Mouse (Mus musculus): Measurements from ENCODE around the gene Cald1. TPM values are rescaled to one million over a fixed set of nuclear protein-coding genes. Genes with fewer than 3 reads are reported as not detected.

Cald1 gene
- polyA plus RNA-seq, 1 experiment from 2014 or later: 297 TPM

DNA sequence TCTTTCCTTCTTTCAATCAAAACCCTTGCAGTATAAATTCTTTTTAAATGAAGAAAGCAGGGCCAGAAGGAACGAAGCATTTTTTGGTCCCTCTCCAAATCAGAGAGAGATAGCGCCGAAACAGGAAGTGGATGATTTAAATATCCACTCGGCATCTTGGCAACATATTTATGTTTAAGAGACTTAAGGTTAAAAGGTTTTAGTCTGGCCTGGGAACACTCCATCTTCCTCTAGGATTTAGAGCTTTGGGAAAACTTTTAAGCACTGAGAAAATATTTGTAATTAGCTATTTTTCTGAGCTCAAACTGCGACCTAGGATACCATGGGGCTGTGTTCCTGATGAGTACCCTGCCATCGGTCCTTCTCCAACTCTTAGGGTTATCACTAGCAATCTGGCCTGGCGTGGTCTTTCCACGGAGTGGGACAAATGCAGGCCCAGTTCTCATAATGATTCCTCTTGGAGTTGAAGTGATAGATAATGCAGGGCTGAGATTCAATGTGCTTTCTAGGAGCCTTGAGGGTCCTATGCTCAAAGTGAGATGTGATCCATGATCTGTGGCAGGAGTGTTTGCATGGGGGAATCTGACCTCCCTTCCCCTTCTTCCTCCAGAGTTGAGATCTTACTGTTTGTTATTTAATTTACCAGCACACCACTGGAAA, 28.4 kb downstream of the Cald1 start:
- peak; percentile 87 for DNase-seq
- Histone ChIP-seq H3K9me3 (ENCODE audit: low read depth, low read length) (no peaks in the 10 kb centered on the region), H3K4me2 (peak overlapping the region; percentile 40), H3K4me3 (ENCODE audit: low read depth, low read length) (no peak overlapping the region), H3K27ac (ENCODE audit: low read depth) (peak overlapping the region; percentile 82), H3K4me1 (ENCODE audit: insufficient read depth) (peaks cover 11% of the 10 kb centered on the region), H3K36me3 (ENCODE audit: insufficient read depth) (no peaks in the 10 kb centered on the region), H3K9ac (no peak overlapping the region), H3K27me3 (ENCODE audit: insufficient read depth, low read length) (no peaks in the 10 kb centered on the region)
- 29% methylated on average over 8 of the region's 8 CpGs for WGBS
- ATAC-seq (ENCODE audit: insufficient read depth): peak; percentile 57; the same call in 1 of the 2 replicates
- TF ChIP-seq CTCF (IDR thresholded peaks at IDR 0.05; ENCODE audit: low read depth): no peak

DNA sequence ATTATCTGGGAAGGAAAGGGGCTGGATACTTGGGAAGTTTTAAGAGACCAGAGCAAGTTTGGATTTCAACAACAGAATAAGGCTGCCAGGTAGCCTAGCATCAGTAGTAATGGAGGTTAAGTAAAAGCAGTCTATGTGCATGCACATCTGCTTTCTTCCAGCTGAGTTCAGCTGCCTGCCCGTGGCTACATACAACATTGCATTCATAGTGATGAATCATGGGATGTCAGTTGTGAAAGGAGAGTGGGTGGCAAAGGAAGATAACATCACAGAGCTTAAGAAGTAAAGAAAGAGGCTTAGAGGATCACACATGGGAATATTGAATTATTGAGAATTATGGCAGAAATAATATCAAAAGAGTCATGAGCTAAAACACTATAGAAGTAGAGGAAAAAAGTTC, 29.8 kb downstream of the Cald1 start:
- H3K27ac ChIP-seq (ENCODE audit: low read depth): no peak overlapping the region
- H3K27me3 ChIP-seq (ENCODE audit: insufficient read depth, low read length): no peaks in the 10 kb centered on the region
- H3K36me3 ChIP-seq (ENCODE audit: insufficient read depth): no peaks in the 10 kb centered on the region
- DNase-seq (no peak), ATAC-seq (ENCODE audit: insufficient read depth) (no peak)
- TF ChIP-seq CTCF (IDR thresholded peaks at IDR 0.05; ENCODE audit: low read depth): no peak
- no peak overlapping the region for H3K9ac ChIP-seq
- peaks cover 7% of the 10 kb centered on the region for H3K4me1 ChIP-seq (ENCODE audit: insufficient read depth)
- H3K9me3 ChIP-seq (ENCODE audit: low read depth, low read length): no peaks in the 10 kb centered on the region
- no peak overlapping the region for H3K4me2 ChIP-seq
- no peak overlapping the region for H3K4me3 ChIP-seq (ENCODE audit: low read depth, low read length)
- WGBS: 32% methylated on average over 1 of the region's 1 CpGs

DNA sequence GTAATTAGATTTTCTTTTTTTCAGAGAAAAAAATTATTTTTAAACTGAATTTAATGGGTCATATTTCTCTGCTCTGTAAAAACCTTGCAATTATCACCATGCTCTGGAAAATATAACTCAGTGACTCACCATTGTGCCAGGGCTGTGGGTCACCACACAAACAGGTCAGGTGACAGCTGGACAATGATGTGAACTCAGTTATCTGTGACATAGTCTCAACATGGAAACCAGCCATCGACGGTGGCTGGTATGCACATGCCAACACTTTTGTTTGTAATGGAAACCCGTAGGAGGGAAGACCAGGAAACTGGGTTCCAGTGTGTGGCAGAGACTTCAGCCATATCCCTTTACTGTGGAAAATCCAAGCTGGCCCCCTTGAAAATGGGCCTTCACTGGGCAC, 35.5 kb downstream of the Cald1 start:
- DNase-seq (no peak), ATAC-seq (ENCODE audit: insufficient read depth) (no peak)
- H3K9me3 ChIP-seq (ENCODE audit: low read depth, low read length): no peaks in the 10 kb centered on the region
- H3K9ac ChIP-seq: no peak overlapping the region
- peaks cover 11% of the 10 kb centered on the region for H3K4me1 ChIP-seq (ENCODE audit: insufficient read depth)
- TF ChIP-seq CTCF (IDR thresholded peaks at IDR 0.05; ENCODE audit: low read depth): no peak
- WGBS: 42% methylated on average over 3 of the region's 3 CpGs
- no peaks in the 10 kb centered on the region for H3K36me3 ChIP-seq (ENCODE audit: insufficient read depth)
- H3K4me2 ChIP-seq: no peak overlapping the region
- no peak overlapping the region for H3K4me3 ChIP-seq (ENCODE audit: low read depth, low read length)
- H3K27me3 ChIP-seq (ENCODE audit: insufficient read depth, low read length): no peaks in the 10 kb centered on the region
- no peak overlapping the region for H3K27ac ChIP-seq (ENCODE audit: low read depth)

DNA sequence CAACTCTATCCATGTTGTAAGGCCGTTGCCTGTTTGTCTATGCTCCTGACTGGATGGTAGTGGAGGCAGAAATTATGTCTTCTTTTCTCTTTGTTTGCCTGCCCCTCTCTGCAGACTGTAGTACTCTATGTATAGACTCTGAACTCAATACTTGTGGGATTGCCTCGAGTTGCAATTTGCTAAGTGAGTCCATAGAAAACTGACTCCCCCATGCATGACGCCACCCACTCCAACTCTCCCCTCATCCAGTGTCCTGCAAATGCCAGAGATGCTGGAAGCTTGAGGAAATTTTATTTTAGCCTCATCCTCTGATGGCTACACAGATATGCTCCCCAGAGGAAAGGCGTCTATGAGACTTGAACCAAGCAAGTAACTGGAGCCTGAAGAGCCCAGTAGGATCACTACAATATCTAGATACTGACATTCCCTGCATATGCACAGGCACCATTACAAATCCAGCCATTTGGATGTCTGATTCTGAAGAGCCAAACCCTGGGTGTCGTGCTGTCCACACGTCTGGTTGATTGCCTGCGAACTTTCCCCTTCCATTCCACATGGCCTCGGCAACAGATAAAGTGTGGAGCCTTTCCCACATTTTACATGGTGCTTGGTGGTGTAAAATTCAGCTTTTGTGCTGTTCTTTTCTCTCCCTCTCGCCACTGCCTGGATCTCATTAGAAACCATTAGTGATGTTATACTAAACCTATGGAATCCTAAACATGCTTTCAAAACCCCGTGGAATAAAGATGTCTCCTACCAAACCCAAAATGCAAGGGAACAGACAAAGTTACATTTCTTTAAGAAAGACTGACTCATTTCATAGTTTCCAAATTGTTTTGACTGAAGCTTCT, 39.5 kb downstream of the Cald1 start:
- no peak for TF ChIP-seq CTCF (IDR thresholded peaks at IDR 0.05; ENCODE audit: low read depth)
- ATAC-seq (ENCODE audit: insufficient read depth) (no peak), DNase-seq (no peak)
- Histone ChIP-seq H3K4me1 (ENCODE audit: insufficient read depth) (peaks cover 21% of the 10 kb centered on the region), H3K9me3 (ENCODE audit: low read depth, low read length) (no peaks in the 10 kb centered on the region), H3K27me3 (ENCODE audit: insufficient read depth, low read length) (no peaks in the 10 kb centered on the region), H3K36me3 (ENCODE audit: insufficient read depth) (no peaks in the 10 kb centered on the region), H3K4me3 (ENCODE audit: low read depth, low read length) (no peak overlapping the region), H3K27ac (ENCODE audit: low read depth) (peak overlapping the region; percentile 22), H3K4me2 (no peak overlapping the region), H3K9ac (no peak overlapping the region)
- WGBS: 43% methylated on average over 10 of the region's 10 CpGs

DNA sequence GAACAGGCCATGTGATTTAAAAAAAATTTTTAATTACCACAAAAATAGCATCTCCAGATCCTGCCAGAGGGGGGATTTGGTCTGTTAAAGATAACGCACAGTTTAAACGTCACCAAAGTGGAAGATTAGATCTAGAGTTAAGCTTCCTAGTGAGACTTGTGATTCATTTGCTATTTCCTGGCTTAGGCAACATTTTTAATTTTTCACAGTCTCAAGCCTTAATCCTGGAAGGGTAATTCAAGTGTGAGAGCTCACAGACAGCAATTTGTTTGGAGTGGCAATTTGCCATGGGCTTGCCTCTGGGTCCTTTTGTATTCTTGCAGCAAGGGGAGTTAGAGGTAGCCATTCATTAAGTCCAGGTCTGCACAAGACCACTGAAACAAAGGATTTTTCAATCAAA, 40.4 kb downstream of the Cald1 start:
- Histone ChIP-seq H3K27ac (ENCODE audit: low read depth) (peak overlapping the region; percentile 22; the same call in 1 of the 2 replicates), H3K9me3 (ENCODE audit: low read depth, low read length) (no peaks in the 10 kb centered on the region), H3K4me2 (no peak overlapping the region), H3K4me1 (ENCODE audit: insufficient read depth) (peaks cover 21% of the 10 kb centered on the region), H3K27me3 (ENCODE audit: insufficient read depth, low read length) (no peaks in the 10 kb centered on the region), H3K9ac (no peak overlapping the region), H3K4me3 (ENCODE audit: low read depth, low read length) (no peak overlapping the region), H3K36me3 (ENCODE audit: insufficient read depth) (no peaks in the 10 kb centered on the region)
- peak; percentile 67 for DNase-seq
- ATAC-seq (ENCODE audit: insufficient read depth): no peak
- WGBS: 15% methylated on average over 2 of the region's 2 CpGs
- no peak for TF ChIP-seq CTCF (IDR thresholded peaks at IDR 0.05; ENCODE audit: low read depth)

DNA sequence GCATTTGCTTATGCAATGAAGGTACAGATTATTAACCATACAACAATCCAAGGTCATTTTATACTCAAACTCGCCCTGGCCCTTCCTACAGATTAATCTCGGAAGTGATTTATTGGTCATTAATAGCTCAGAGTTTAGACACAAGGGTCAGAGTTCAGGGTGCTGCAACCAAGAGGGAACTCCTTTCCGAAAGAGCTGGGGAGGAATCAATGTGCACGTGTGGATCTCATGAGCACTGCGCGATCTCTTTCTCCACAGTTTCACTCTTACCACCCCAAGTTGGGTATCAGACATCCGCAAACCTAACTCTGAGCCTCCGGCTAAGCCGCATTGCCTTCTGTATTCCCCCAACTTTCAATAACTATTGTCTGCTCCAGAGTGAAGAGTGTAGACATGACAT, 41.9 kb downstream of the Cald1 start:
- no peak overlapping the region for H3K4me2 ChIP-seq
- WGBS: 61% methylated on average over 9 of the region's 9 CpGs
- no peak for TF ChIP-seq CTCF (IDR thresholded peaks at IDR 0.05; ENCODE audit: low read depth)
- H3K9ac ChIP-seq: no peak overlapping the region
- H3K4me3 ChIP-seq (ENCODE audit: low read depth, low read length): no peak overlapping the region
- H3K9me3 ChIP-seq (ENCODE audit: low read depth, low read length): no peaks in the 10 kb centered on the region
- ATAC-seq (ENCODE audit: insufficient read depth) (no peak), DNase-seq (no peak)
- peaks cover 21% of the 10 kb centered on the region for H3K4me1 ChIP-seq (ENCODE audit: insufficient read depth)
- peak overlapping the region; percentile 18; the same call in 1 of the 2 replicates for H3K27ac ChIP-seq (ENCODE audit: low read depth)
- H3K27me3 ChIP-seq (ENCODE audit: insufficient read depth, low read length): no peaks in the 10 kb centered on the region
- no peaks in the 10 kb centered on the region for H3K36me3 ChIP-seq (ENCODE audit: insufficient read depth)

DNA sequence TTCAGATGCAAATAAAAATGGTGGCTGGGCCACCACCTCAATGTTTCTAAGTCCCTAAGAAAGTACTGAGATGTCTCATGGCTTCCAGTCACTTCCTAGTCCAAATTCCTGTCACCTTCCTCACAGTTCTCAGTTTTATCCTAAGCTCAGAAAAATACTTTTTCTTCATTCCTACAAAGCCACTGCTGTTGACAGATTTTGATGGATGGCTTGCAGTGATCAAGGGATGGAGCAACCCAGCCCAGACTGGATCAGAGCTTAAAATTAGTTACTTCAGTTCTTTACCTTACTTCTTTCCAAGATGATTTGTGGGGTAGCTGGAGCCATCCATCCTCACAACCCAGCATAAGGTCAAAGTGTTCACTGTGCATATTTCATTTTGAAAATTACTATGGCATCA, 42.8 kb downstream of the Cald1 start:
- no peak for TF ChIP-seq CTCF (IDR thresholded peaks at IDR 0.05; ENCODE audit: low read depth)
- DNase-seq (no peak), ATAC-seq (ENCODE audit: insufficient read depth) (no peak)
- no peaks in the 10 kb centered on the region for H3K9me3 ChIP-seq (ENCODE audit: low read depth, low read length)
- no peak overlapping the region for H3K9ac ChIP-seq
- no peaks in the 10 kb centered on the region for H3K27me3 ChIP-seq (ENCODE audit: insufficient read depth, low read length)
- no peak overlapping the region for H3K4me2 ChIP-seq
- no peak overlapping the region for H3K4me3 ChIP-seq (ENCODE audit: low read depth, low read length)
- peaks cover 21% of the 10 kb centered on the region for H3K4me1 ChIP-seq (ENCODE audit: insufficient read depth)
- no peaks in the 10 kb centered on the region for H3K36me3 ChIP-seq (ENCODE audit: insufficient read depth)
- H3K27ac ChIP-seq (ENCODE audit: low read depth): peak overlapping the region; percentile 12; the same call in 1 of the 2 replicates
